Mouse (Mus musculus) cerebellum, adult 8-10 months (tissue): ENCODE measurements around the gene Sumf2.
"Not testable (repeated sequence)": the region's sequence is repeated elsewhere in the genome, so short reads cannot be mapped to it uniquely, and the experiment has no call there.

Experiments used
- DNase-seq: peaks from one replicate; pipeline ENCODE4 v3.0.0; 2022

The Sumf2 gene

DNA sequence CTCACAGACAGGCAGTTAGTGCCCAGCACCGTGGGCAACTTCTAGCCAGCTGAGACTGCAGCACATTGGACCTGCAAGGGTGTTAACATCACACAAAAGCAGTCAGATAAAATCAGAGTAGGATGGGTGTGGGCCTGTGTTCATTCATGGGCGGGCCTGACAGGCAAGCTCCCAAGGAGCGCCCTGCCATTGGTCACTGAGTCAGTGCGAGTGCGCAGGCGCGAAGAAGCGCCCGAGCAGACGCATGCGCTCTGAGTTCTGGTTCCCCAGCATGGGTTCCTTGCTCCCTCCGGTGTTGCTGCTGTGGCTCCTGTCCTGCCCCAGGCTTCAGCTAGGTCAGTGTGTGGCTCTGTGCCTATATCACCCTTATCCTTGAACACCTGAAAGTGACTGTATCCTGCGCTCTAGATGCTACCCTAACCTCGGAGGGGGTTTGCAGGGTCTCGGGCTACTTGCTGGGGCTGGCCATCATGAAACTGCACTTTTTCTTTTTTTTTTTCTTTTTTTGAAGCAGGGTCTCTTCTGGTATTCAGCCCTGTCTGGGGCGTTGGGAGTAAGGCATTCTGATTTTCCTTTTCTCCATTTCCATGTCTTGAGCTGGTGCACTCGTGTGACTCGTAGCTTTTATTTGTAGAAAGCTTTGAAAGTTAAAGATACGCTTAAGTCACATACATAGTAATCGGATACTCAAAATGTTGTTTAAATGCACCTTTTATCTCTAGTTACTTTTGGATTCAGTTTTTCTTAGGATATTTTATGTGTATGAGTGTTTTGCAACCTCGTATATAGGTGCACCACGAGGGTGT, at the start of gene Sumf2:
Gene Sumf2 (plus strand): TSS at position 235 of the 806 bp plus-strand sequence.
- DNase-seq: peak; percentile 94

DNA sequence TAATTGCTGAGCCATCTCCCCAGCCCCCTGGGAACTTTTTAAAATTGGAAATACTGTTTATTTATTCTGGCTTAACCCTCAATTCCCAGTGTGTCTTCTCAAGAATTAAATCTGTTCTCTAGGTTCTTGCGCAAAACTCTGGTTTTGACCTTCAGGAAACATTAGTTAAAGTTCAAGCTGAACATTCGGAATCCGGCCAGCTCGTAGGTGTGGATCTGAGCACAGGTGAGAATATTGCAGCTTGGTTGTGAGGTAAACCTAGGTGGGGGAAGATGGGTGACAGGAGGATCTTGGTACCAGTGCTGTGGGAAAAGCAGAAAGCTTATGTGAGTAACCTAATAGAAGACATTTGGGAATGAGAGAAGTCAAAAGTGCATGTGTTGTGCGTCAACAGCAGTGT, 1.9 kb upstream of the Sumf2 start:
- no peak for DNase-seq

DNA sequence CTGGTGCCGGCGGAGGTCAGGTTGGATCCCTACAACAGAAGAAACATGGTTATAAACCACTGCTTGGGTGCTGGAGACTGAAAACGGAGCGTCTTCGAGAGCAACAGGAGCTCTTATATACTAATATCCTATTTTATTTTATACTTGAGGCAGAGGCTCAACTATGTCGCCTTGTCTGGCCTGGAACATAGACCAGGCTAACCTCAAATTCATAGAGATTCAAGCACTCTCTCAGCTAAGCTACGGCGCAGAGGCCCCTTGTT, 703 bp downstream of the Sumf2 start:
- peak; percentile 19 for DNase-seq

DNA sequence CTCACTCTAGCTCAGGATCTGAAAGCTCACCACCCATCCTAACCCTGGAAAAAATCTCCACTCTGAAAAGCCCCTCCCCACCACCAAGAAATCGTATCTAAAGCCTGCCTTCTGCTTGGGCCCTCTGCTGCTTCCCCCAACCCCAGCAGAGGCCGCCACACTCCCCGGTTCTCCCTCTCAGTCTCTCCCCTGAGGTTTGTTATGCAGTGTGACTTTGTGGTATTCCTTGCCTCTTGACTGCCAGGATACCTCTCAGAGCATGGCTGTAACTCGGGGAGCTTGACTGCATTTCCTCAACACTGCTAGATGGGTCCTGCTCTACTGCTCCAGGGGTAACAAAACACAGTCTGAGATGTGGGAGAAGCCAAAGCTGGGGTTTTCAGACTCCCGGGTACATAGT, 8.4 kb downstream of the Sumf2 start:
- no peak for DNase-seq

DNA sequence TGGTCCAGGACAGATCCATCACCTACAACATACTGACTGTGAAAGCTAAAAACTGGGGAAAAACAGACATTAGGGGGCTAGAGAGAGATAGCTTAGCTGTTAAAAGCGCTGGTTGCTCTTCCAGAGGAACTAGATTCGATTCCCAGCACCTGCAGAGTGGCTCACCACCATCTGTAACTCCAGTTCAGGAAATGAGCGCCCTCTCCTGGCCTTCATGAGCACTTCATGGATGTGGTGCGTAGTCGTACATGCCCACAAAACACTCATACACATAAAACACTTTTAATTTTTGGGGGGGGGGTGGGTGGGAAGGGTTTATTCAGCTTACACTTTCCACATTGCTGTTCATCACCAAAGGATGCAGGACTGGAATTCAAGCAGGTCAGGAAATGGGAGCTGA, 9.6 kb downstream of the Sumf2 start:
- DNase-seq: no peak

DNA sequence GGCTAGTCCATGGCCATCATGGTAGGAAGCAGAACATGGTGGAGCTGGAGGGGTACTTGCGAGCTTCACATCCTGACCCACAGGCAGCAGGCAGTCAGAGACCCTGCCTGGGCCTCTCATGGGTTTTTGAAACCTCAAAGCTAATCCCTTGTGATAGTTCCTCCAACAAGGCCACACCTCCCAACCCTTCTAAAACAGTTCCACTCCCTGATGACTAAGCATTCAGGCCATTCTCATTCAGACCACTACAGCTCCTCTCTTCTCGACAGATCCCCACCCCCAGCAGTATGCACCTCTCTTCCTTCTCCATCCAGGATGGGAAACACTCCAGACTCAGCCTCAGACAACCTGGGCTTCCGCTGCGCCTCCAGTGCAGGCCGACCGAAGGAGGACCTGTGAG, 15.5 kb downstream of the Sumf2 start:
- no peak for DNase-seq

DNA sequence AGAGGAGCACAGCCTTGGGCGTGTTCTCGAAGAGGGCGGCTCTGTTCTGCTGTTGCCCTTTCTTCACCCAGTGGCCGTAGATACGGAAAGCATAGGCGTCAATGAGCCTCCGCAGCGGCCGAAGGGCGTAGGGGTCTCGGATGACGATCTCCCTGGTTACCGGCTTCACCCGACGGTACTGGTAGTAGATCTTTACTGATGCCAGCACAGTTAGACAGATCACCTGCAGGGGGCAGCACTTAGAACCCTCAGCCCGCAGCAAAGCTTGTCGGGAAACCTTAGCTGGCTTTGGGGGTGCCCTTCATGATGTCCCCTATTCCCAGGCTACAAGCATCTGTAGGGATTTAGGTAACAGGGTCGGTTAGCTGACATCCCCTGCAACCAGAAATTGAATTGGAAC, 17.7 kb downstream of the Sumf2 start:
- peak; percentile 27 for DNase-seq

DNA sequence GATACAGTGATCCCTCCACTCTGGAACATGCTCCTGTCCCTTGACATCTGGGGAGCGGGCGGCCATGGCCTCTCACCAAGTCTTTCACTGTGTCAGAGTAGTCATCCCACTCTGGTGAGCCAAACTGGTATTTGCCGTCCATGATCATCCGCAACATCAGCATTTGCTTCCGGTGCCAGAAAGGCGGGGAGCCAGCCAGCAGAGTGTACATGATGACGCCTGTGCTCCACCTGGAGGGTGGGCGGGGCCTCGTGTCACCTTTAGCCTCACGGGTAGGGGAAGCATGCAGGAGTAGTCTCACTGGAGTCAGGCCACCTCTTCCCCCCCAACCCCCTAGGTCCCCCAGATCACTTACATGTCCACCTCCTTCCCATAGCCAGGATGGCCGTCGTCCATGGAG, 19.1 kb downstream of the Sumf2 start:
- DNase-seq: no peak

DNA sequence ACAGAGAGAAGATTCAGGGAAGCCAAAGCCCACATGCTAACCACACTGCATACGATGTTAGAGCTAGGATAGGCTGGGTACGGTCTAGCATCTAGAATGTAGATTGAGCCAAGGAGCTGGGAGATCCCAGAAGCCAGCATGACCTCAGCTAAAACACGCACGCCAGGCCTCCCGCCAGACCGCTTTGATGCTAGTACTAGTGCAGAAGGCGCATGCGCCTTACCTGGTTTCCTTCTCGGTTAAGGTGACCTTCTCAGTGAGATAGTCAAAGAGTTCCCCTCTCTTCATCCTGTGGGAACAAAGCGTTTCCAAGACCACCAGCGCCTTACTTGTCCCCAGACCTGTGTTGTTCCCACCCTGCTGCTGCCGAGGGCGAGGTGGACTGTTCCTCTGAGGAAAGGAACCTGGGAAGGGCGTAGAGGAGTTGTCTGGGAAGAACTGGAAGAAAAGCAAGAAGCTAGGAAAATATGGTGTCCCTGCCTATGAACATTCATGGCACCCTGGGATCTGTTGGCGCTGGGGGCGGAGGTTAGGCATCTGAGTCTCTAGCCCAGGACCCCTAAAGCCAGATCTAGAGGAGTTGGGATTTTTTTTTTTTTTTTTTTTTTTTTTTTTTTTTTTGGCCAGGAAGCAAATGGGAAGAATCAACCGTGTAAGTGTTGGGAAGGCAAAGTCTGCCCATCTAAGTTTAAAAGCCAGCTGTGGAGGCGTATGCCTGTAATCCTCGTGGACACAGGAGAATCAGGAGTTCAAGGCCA, 22.6 kb downstream of the Sumf2 start:
- DNase-seq: no peak

DNA sequence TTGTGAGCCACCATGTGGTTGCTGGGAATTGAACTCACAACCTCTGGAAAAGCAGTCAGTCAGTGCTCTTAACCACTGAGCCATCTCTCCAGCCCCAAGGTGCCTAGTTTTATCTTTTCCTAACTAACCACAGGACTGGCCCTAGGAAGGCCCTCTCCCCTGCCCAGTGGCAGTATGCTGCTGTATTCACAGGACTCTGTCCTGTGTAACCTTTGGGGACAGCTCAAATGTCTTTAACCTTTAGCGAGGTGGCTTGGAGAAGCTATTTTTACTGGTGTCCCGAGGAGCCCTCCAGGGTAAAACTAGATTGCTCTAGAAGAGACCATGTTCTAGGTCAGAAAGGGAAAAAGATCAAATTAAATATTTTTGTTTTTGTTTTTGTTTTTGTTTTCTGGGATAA, 24.5 kb downstream of the Sumf2 start:
- no peak for DNase-seq

DNA sequence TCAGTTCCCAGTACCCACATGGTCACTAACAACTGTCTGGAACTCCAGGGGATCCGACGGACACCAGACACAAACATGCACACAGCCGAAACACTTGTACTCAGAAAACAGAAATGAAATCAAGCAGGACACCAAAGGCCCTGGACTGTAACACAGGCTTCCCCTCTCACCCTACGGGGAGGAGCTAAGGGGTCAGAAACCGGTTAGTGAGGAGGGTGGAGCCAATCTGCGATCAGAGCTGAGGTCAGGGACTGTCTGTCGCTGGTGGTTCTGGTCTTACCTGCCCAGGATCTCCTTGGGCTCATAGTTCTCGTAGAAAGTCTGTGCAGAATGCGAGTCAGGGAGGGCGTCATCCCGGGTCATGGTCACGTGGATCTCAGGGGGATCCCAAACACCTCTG, 27.2 kb downstream of the Sumf2 start:
- no peak for DNase-seq

DNA sequence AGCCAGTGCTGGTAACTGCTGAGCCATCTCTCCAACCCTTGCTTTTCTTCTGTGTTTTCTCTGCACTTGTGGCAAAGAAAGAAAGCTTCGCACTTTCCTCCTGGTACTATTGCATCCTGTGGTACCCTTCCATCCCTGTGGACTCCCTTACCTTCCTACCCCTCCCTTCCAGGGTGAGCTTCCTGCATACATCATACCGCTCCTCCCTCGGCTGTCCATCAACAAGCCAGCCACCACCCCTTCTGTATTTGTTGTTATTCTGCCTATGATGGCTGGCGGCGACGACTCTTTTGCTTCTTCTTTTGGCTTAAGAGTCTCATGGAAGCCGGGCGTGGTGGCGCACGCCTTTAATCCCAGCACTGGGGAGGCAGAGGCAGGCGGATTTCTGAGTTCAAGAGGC, 28.3 kb downstream of the Sumf2 start:
- no peak for DNase-seq

DNA sequence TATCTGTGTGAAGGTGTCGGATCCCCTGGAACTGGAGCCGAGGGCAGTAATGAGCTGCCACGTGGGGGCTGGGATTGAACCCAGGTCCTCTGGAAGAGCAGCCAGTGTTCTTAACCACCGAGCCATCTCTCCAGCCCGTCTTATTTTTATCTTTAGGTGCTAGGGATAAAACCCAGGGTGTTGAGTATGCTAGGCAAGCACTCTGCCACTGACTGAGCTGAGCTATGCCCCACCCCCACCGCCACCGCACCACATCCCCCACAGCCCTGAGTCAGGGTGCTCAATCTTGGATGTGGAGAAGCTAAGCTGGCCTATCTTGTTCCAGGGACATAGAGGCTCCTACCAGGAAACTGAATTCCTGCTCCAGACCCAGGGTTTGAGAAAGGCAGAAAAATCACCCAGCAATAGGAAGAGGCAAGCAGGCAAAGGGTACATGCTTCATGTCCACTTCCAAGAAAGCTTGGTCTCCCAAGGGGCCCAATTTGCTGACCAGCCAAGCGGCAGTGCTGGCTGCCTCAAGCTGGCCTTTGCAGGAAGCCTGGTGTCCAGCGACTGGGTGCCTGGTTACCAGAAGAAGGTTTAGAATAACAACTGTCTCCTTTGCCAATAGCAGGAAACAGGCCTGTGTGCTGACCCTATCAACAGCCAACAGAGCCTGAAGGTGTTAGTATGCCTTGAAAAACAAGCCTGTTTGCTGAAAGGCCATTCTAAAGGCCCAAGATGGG, 31.1 kb downstream of the Sumf2 start:
- DNase-seq: no peak

DNA sequence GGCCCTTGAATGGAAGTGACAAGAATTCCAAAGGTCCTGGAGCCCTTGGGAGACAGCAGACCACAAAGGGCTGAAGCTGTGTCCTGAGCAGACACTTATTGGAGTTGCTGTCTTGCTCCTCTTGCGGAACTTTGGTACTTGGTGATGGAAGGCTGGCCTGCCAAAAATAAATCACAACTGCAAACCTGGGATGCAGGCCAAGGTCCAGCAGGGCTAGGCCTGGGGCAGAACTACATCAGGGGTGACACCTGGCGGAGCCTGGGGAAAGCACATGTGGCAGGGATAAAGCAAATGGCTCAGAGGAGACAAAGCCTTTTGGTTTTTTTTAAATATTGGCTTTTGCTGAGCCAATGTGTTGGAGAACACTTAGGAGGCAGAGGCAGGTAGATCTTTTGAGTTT, 32.2 kb downstream of the Sumf2 start:
- DNase-seq: peak; percentile 20

DNA sequence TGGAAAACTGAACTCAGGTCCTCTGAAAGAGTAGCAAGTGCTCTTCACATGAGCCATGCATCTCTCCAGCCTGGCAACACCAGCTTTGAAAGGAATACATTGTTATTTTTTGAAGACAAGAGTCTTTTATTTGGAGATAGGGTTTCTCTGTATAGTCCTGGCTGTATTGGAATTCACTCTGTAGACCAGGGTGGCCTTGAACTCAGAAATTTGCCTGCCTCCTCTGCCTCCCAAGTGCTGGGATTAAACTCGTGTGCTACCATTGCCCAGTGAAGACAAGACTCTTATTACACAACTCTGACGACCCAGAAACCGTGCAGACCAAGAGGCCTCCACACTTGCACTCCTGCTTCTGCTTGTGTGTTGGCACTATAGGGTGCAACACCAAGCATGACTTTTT, 33.1 kb downstream of the Sumf2 start:
- DNase-seq: no peak

DNA sequence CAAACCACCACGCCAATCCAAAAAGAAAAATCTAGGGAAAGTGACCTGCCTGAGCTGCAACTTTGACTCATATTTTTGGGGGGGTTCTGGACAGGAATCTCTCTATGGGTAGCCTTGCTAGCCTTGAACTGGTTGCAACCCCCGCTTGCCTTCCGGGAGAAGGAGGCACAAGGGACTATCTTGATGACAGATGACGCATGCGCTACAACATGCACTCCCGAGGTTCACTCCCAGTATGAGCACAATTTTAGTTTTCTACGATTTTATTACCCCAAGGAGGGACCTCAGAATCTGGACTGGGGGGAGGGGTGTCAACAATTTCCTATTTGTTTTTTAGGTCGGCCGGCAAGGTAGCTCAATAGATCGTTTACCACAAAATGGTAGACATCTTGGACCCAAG, 39.5 kb downstream of the Sumf2 start:
- no peak for DNase-seq

DNA sequence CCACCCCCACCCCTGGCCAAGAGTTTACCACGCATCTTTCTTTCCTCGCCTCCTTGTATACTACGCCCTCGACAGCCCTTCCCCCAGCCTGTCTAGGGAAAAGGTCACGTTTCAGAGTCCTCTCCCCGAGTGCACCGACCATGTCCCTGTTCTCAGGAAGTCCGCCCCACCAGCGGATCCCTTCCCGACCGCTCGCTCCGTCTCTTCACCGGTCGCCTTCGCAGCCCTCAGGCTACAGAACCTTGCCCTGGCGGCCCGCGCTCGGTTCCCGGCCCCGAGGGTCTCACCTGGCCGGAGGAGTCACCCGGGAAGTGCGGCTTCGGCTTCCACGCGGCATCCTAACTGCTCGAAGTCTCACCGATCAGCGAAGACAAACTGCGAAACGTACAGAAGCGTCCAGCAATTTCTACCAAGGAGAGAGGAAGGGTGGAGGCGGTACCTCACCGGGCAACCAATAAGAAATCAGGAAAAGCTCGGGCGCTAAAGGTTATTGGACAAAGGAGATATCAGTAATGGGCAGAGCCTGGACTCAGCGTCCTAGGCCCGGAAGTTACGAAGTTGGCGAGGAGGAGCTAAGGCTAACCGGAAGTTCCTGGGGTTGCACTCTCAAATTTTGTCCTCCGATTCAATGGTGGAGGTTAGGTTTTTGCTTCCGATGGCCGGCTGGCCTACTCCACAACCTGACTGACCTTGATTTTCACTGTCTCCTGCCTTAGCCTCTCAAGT, 40.3 kb downstream of the Sumf2 start, which contains the start of gene Chchd2:
Gene Chchd2 (minus strand): TSS at position 560 of the 726 bp plus-strand sequence.
- peak; percentile 94 for DNase-seq

DNA sequence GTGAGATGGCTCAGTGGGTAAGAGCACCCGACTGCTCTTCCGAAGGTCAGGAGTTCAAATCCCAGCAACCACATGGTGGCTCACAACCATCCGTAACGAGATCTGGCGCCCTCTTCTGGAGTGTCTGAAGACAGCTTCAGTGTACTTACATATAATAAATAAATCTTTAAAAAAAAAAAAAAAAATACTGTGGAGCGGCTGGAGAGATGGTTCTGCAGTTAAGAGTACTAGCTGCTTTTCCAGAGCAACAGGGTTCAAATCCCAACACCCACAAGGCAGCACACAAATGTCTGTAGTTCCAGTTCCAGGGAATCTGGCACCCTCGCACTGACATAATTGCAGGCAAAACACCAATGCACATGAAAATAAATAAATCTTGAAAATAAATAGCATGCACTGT, 43.6 kb downstream of the Sumf2 start:
- not testable (repeated sequence) for DNase-seq

DNA sequence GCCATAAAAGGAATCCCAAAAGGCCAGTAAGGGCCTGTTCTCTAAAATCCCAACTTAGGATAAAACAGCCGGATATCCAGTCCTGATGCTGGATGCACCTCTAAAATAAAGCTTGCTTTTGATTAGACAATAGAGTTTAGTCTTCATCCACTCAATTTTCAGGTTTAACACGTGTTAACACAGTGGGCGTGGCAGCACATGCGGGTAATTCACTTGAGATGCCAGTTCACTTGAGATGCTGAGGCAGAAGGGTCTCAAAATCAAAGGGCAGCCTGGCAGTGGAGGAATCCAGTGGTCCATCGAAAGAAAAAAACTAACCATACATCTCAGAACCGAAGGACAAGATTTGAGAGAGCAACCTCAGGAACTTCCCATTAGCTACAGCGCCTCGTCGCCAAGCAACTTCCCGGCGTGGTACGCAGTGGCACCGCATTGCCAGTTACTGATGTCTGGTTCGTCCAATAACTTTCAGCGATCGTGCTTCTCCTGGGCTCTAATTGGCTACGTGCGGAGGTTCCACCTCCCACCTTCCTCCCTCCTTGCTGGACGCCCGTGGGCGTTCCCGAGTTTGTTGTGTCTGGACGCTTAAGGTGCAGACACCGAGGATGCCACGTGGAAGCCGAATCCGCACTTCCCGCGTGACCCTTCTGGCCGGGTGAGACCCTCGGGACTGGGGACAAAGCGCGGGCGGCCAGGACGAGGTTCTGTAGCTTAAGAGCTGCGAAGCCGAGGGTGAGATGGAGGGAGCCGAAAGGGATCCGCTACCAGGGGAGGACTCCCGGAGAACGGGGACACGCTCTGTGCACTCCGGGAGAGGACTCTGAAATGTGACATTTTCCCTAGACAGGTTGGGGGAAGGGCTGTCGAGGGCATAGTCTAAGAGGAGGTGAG, 48.7 kb downstream of the Sumf2 start, which contains the start of gene Zbed5:
Gene Zbed5 (plus strand): TSS at position 526 of the 891 bp plus-strand sequence.
- peak; percentile 80 for DNase-seq

DNA sequence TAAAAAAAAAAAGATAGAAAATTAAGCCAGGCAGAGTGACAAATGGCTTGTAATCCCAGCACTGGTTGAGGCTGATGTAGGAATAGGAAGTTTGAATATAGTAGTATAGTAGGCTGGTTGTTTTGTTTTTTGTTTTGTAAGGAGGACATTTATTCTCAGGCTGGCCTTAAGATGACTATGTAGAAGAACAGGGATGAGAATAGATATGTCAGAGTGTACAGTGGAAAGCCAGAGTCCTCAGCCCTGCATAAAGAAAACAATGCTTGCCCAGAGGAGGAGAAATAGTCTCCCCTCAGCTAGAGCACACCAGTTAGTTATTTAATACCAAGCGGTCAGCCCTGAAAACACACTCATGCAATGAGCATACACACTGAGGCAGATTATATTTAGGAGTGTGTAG, 51.7 kb downstream of the Sumf2 start, which contains the start of gene Phkg1:
Gene Phkg1 (minus strand): TSS at position 101 of the 400 bp plus-strand sequence.
- DNase-seq: no peak

DNA sequence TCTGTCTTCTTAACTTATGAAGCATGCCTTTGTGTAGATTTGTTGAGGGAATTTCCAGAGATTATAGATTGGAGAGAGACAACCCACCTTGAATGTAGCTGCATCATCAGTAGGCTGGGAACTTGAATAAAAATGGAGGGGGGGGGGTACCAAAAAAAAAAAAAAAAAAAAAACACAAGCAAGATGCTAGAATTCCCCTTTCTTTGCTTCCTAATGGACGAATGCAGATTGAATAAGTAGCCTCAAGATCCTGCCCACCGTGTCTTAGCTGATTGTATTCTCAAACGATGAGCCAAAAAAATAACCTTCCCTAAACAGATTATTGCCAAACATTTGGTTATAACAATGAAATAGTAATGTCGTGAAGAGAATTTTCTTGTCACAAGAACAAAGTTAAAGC, 61.0 kb downstream of the Sumf2 start:
- DNase-seq: no peak
